Mouse (Mus musculus) retina, postnatal 1 day (tissue): ENCODE data around the gene Zcchc2.

Experiments used
- DNase-seq: peaks from one replicate; pipeline ENCODE4 v3.0.0-alpha.2; 2012

Gene Zcchc2

DNA sequence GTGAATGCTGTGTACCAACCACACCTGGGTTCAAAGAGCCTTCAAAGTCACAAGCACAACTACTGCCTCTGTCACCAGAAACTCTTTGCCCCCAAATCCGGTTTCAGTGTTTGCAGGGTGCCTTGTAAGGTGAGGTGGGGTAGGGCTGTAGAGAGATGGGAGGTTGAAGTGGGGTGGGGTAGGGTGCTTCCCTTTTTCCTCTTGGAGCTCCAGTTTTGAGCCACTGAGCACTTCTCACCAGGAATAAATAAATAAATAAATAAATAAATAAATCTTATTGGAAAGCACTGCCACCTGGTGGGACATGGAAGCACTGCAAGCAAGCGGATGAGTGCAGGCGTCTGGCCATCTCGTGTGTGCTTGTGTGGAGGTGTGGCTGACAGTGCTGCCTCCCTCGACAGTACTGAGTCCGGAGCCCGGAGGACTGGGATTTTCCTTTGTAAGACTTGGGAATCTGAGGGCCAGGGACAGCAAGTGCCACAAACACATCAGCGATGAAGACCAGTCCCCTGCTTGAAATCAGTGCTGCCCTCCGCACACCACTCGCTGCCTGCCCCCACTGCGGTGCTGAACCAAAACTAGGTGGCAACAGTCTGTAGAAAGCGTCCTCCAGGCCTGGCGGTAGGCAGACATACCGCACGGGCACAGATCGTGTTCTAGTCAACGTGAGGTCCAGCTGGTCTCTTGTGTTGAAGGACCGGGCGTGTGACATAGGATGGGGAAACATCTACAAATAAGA is 46.8 kb downstream of the Zcchc2 start:
- peak; percentile 80 for DNase-seq

DNA sequence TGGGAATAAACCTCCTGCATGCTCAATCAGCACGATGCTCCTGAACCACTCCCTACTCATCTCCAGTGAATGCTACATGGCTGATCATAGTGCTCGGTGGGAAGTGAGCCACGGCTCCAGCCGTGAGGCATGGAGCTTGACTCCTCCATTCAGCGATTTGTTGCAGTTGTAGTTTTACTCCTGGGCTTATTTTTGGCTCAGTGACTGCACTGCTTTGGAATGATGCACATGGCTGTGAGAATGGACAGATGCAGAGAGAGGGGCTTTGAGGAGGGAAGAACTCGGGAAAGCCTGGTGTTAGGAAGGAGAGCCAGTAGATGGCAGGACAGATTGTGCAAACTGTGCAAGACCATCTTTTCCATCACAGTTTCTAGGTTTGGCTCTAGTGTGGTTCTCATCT is 49.1 kb downstream of the Zcchc2 start:
- peak; percentile 40 for DNase-seq

DNA sequence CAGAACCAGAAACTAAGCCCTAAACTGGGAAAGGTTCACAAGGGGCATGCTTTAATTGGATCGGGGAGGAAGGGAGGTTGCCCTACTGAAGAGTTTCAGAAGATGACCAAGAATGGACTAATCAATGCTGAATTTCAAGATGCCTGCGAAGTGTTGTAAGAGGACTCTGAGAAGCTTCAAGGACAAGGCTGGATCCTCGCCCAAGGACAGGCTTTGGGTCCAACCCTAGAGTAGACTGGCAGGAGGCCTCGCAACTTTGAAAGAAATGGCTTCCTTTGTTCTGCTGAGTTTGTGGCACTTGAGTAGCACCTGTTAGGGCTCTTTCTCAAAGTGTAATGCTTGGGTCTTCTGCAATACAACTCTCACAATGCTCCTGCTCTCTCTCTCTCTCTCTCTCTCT is 50.1 kb downstream of the Zcchc2 start:
- no peak for DNase-seq

DNA sequence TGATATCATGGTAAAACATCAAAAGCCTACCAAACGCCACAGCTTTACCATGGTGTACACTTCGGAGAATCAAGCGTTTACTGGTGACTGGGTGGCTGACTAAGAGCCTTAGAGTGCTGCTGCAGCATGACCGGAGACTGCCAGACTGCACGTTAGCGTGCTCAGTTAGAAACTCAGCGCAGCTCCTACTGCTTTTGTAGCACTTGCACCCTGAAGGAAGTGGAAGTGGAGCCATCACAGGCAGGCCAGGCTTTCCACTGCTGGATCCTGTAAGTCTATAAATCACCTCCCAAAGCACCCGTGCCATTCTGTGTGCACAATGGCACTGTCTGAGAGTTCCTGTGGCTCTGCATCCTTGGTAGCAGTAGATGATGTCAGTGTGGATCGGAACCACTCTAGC is 52.0 kb downstream of the Zcchc2 start:
- no peak for DNase-seq

DNA sequence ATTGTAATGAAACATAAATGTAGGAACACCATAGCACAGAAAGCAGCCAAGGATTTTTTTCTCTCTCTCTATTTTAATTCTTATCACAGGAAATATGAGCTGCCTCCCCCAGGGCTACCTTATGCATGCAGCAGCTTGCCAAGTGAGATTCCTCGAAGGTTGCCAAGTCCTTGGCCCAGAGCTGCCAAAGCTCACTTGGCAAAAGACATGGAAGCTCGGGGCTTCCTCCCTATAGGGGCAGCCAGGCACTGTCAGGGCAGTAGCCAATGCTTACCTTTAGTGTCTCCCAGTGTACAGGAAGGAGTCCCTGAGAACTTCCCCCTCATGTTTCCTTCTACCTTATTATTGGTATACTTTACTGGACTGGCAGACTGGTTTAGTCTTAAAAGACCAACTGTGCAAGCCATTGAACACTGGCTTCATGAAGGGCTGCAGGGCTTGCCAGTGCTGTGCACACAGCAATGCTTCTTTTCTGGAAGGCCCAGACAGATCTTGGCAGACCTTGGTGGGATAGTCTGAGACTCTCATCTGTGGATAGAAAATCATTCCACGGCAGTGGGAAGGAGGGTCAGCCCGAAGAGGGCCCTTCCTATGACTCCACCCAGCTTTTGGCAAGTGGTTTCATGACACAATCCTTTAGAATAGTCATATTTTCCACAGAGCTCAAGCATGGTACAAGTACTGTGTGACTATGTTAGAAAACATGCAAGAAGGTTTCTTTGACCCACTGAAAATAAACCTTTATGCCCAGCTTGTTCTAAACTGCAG is 53.0 kb downstream of the Zcchc2 start:
- DNase-seq, result no peak

DNA sequence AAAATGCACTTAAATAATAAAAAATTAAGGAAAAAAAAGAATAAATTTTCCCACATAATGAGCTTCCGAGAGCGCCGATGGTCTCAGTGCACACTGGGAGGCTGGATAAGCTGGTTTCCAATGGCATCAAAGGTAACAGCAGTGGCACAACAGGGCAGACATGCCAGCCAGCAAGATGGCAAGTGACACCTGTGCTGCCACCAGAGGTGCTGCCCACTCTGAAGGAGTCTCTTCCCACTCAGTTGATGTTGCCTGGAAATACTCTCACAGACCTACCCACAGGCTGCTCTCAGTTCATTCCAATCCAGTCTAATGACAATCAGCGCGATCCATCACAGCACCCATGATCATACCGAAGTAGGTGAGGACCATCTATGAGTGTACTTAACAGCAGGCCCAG is 58.8 kb downstream of the Zcchc2 start:
- DNase-seq, result no peak

DNA sequence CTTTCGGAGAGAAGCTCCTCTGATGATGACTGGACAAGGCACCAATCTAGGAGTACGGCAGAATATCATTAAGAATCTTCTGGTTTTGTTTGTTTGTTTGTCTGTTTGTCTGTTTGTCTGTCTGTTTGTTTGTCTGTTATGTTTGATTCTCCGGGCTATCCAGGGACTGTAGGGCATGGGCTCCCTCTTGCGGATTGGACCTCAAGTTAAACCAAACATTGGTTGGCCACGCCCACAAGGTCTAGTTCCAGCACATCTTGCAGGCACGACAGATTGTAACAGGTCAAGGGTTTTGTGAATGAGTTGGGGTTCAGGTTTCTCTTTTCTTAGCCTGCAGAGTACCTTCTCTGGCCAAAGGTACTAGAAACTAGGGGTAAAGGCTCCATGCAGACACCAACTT is 64.8 kb downstream of the Zcchc2 start:
- no peak for DNase-seq

DNA sequence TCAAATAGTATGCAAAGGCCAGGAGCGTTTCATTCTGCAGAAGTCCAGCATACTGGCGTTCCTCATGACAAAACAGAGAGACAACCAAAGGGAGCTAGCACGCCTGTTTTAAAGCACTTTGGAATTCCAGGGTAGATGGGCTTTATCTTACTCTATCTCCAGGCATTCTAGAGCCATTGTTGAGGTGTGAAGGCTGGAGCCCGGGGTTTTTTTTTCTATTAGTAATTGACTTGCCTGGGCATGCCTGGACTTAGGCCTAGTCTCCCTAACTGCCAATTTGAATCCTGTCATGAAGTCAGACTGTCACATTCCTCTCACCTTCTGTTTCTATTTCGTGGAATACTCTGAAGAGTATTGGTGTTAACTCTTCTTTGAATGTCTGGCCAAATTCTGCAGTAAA is 68.1 kb downstream of the Zcchc2 start:
- DNase-seq, result no peak

DNA sequence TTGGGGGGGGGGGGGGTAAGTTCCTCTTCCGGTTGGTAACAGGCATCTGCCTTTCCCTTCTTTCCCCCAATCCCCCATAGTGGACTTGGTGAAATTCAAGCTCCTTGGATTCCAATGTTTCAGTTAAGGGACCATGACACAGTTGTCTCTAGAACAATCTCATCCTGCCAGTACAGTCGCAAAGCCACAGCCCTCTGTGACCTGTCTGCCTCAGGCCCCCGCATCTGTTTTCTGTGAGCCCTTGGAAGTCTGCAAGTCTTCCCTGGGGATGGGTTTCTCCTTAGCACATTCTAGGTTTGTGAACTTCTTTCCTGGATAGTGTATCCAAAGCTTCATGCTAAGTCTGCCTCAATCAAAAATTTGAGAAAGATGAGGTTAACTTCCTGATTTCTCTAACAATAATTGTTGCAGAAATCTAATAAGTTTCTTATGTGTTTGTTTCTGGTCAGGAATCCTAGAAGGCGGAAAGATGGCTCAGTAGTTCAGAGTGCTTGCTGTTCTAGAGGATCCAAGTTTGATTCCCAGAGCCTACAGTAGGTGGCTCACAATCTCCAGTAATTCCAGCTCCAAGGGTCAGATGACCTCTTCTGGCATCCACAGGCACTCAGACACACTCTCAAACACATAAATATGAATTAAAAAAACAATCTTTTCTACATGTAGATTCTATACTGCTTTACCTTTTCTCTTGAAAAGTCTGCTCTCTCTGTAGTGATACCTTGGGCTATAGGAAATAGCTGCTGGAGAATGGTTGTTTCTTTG is 69.5 kb downstream of the Zcchc2 start:
- DNase-seq, result no peak

DNA sequence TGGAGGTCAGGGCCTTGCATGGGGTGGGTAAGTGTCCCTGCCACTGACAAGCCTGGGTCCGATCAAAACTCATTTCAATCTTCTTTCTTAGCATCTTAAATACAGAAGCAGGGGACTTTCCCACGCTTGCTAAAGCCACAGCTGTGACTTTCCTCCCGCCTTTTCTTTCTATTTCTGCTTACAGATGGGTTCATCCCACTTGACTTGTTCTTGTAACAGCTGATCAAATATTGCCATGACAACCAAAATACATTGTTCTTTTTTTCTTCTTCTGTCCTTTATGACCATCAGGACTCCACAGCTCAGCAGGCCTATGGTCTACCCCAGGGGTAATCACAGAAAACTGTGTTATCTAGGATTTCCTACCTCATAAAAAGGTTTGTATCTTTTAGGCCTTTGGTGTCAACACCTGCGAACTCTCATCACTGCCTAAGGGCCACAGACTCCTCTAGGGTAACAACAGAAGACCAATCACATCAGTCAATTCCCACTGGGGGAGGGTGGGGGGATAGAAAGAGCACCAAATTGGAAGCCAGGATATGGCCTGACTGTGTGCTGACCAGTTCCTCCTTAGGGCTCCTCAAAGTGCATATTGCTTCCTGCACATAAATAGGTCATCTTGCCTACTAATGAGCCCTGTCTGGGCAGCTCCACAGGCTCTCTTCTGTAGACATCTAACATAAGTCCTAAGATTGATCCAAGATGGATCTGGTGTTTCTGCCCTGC is 71.1 kb downstream of the Zcchc2 start:
- DNase-seq, result no peak

DNA sequence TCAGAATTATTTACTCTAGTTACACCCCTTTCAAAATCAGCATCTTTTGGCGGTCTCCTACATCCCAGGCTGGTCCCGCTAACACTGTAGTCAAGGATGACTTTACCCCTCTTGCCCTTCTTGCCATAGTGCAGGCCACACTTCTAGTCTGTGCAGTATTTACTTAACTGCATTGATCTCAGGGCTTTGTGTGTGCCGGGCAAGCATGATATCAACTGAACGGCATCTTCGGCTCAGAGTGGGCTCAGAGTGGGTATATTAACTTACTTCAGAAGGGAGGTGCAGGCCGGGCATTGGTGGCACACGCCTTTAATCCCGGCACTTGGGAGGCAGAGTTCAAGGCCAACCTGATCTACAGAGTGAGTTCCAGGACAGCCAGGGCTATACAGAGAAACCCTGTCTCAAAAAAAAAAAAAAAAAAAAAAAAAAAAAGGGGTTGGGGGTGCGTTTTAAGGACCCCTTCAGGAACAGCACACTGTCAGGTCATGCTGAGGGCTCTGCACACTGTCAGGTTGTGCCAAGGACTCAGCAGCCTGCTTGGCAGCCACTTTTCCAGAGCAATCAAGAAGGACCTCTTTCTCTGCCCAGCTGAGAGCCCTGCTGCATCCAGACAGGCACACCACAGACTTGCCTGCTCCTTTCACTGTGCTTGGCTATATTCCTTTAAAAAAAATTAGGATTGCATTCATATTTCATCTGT is 72.8 kb downstream of the Zcchc2 start:
- DNase-seq, result no peak

DNA sequence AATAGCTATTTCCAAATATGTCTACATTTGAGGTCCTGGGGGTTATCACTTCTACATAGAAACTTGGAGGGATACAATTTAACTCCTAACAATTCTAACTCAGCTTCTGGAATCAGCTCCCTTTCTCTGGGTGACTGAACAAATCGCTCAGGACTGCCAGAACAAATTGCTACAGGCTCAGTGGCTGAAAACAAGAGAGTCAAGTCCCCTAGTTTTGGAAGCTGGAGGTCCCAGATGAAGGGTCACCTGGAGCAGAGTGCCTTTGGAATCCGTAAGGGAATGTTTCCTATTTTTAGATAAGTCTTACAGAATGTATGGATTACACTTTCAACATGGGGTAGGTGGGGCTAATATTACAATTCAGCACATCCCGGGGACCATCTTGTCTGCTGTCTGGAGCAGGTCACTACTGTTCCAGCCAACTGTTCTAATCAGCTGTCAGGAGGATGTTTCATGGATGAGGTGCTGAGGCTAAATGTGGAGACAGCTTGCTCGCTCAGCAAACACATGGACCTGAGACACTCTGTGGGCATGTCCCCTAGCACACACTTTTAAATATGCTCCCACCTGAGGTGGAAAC is 73.5 kb downstream of the Zcchc2 start:
- peak; percentile 61 for DNase-seq

DNA sequence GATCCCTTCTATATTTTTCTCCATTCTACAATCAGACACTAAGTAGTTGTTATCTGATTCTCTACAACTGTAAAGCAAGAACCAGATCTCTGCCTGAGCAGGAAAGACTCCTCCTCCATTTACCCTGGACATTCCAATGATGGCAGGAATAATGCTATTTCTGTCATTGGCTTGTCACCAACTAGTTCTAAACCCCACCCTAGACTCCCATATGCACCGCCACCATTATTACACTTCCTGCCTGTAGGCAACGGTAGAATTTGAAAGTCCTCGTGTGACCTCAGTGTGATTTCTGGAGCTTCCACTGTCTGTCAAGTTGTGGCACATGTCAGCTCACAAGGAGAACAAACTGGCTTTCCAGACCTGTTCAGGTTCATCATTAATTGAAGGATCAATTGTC is 74.1 kb downstream of the Zcchc2 start:
- peak; percentile 45 for DNase-seq

DNA sequence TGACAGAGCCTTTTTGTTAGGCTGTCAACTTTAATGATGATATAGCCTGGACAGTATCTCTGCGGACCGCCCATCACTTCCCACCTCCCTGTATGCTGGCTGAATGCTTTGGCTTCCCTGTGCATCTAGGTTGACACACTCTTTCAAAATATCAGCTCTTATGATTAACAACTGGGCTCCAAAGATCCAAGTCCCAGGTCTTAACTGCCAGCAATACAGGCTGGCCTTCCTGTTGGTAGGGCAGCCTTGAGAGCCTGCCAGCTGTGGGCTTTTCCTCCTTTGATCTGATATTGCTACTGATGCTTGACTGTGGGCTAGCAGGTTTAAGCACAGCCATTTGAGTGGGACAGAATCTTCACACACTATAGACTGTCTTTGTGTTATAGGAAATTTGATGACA is 74.5 kb downstream of the Zcchc2 start:
- DNase-seq, result peak; percentile 17

DNA sequence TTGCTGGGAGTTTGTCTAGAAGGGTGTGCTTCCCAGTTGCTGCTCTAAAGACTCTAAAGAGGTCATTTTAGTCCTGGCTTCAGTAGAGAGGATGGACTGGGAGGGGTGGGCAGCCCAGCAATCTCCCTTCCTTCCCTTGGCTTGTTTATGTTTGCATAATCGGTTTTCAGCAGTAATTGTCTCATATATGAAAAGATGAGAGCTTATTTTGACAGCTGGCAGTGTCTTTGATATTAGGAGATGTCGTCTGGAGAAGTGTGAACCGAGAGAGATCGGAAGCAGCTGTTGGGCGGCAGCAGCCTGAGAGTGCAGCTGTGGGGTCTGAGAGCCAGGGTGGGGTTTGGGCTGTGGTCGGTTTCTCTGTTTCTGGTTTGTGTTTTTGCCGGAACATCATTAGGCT is 75.5 kb downstream of the Zcchc2 start:
- peak; percentile 60 for DNase-seq

DNA sequence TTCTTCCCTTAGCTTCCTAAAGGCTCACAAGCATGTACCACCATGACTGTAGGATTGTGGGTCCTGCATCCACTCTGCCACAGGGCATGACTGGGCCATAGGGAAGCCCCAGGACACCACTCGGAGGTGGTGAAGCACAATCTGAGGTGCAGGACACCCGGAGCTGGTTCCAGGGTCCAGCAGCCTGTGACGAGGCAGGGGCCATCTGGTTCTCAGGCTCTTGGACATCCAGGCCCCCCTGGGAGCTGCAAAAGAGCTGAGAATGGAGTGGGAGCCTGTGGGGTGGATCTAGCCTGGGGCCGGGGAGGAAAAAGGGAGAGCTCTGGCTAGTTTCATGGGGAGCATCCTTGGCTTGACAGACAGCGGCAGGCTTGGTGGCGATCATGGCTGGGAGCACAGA is 77.1 kb downstream of the Zcchc2 start:
- no peak for DNase-seq

DNA sequence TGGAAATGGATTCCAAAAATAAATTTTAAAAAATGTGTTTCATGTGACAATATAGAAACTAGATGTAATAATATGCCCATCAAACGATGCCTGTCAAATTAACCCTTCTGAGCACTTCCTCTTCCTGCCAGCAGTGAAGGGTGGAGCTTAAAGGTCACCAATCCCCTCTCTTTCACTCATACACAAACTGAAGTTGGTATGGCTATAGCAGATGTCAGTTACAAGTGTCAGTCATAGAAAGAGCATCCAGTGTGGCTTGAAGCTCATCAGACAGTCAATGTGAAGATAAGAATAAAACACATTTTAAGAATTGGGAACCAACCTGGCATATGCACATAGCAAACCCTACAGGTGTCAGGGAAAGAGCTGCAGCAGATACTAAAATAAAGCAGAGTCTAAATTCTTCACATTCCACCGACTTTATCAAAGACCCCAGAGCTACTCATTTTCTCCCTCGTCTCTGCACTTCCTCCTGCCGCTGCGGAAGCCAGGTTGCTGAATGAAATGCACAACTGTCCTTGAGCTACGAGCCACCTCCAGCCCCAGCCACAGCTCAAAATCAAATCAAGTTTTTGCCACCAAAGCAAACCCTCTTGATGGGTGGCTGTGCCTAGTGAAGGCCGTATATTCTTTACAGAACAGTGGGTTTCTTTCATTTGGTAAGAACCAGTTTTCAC is 79.8 kb downstream of the Zcchc2 start:
- DNase-seq, result no peak

DNA sequence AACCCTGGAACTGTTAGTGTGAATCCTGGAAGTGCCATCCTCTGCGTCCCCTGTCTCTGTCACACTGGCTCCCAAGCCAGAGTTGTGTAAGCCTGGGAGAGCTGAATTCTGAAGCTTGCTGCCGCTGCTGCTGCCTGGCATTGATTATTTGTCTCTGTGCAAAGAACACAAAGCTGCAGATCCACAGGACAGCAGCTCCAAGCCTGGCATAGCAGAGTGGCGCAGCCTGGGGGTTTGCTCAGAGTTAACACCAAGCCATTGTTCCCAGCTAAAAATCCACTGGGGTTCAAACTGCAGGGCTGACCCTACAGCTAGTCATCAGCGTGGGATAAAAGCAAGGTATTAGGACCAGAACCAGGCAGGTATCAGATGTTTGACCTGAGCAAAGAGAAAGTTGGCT is 80.6 kb downstream of the Zcchc2 start:
- DNase-seq, result no peak

DNA sequence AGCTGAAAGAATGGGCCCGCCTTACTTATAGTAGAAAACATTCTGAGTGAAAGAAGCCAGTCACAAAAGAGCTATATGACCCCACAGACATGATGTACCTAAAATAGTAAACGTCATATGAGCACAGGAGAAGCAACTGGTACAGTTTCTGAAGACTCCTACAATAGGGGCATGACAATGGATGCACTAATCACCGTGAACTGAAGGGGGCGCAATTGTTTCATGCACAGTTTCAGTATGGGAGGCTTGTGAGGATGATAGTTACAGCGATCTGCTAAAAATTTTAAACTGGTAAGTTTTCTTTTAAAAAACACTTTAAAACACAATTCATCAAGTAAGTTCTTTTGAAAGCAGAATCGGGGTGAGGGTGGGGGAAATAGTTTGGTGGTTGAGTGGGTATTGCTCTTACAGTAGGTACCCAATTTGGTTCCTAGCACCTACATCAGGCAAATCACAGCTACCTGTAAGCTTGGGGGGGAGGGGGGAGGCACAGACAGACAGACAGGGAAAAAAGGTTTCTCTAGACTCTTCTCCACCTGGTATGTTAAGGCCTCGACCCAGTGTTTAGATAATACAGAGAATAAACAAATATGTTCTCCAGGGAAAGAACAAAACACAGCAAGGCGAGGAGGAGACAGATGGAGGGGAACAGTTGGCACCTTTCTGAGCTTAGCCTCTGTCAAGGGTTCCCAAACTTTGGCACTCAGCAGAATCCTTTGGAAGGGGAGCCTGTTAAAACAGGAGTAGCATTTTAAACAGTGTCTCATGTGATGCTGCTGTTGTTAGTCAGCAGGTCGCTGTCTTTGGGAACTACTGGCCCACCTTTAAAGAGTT is 81.2 kb downstream of the Zcchc2 start:
- DNase-seq, result peak; percentile 88

DNA sequence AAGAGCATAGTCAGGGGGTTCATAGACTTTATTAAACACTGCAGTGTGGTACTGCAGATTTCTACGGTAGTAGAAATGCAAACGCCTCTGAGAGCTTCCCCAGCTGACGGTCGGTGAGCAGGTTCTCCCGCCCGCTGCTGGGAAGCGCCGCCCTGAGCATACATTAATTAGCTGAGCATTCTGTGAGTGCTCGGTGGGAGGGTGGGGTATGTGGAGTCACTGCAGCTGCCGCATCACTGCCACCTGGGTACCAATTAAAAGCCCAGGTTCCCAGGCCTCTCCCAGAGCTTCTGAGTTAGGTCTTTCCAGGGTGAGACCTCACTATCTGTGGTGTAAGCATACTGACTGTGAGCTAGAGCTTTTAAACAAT is 81.8 kb downstream of the Zcchc2 start:
- peak; percentile 74 for DNase-seq

DNA sequence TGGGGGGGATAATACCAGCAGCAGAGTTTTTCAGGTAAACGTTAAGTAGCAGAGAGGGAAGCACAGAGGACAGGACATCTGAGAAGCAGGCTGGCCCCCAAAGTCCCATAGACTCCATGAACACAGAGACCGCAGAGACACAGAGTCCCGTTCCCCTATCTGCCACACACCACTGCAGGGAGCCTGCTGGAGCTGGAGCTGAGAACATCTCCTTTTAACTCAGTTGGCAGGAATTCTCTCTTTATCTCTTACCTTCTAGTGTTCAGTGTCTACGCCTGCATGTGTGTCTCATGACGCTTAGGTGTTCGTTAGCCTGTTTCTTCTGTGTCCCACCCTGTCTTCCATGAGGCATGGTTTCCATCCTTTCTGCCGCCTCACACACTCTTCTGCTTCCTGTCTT is 83.0 kb downstream of the Zcchc2 start:
- DNase-seq, result no peak
